Mouse (Mus musculus) lung, adult 2 months (tissue): ENCODE measurements around the gene Gprc6a.
A peak's percentile ranks its signal among the peaks of the same experiment; 100 is the strongest.

ENCODE experiments used
- CTCF ChIP-seq: fragments of 200-500 bp; IDR thresholded peaks from 2 replicates; pipeline ENCODE4 v1.5.1; 2011; ENCODE audit warnings: mild to moderate bottlenecking, low read length, control low read depth; ENCODE audit not compliant: insufficient read depth
- POLR2A ChIP-seq: fragments of 200-500 bp; IDR thresholded peaks from 2 replicates; pipeline ENCODE4 v1.6.1; 2011; ENCODE audit warnings: low read depth, mild to moderate bottlenecking, control low read depth, low read length, borderline replicate concordance; ENCODE audit errors: extremely low read depth

- TF ChIP-seq POLR2A: no peak
- peak; percentile 7; the same call in 1 of the 2 replicates for TF ChIP-seq CTCF
Observed at GRCm38 (mm10) chr10:51657324-51657723, 26.1 kb upstream of the Gprc6a start.
